Mouse (Mus musculus): Measurements from ENCODE around the gene Gtf2h4. TPM values are rescaled to one million over a fixed set of nuclear protein-coding genes. Genes with fewer than 3 reads are reported as not detected.
A peak's percentile ranks its signal among the peaks of the same experiment; 100 is the strongest.

The Gtf2h4 gene
- polyA plus RNA-seq, 1 experiment = 28.8 TPM

DNA sequence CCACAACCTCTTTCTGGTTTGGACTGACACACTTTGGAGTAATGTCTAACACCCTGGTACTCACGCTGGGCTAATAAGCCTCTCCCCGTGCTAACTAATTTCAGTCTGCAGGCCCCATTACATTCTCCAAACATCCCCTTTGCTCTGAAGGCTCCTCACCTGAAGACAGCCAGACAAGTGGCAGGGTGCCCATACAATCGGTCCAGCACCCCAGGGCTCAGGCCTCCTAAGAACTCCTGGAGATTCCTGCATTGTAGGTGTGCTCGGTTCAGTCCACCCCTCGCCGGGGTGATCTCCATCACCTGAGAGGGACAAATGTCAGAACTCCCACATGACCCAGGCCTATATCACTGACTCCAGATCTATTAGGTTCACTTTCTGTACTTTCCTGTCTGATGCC lies 1.0 kb downstream of the Gtf2h4 start:
- TF ChIP-seq CTCF (IDR thresholded peaks at IDR 0.05; ENCODE audit: borderline replicate concordance, extremely low read depth, insufficient read depth, insufficient read length) (no peak), POLR2A (IDR thresholded peaks at IDR 0.05; ENCODE audit: borderline replicate concordance, extremely low read depth, insufficient read depth, insufficient read length, poor library complexity, severe bottlenecking) (no peak)
- no peak for DNase-seq (ENCODE audit: low read depth)

DNA sequence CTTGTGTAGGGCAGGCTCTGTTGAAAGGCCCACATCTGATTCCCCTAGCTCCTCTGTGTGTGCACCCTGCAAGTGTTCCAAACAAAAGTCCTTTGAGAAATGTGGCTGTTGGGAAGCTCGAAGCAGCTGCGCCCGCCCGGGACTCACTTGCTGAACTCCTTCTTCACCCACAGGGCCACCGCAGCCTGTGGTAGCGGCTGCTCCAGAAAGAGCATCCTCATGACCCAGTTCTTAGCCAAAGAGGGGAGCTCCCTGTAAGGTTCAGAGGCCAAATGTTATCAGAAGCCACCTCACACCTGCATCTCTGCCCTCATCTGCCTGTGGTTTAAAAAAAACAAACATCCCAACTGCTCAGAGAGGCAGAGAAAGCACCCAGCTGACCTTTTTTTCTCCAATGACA lies 1.7 kb downstream of the Gtf2h4 start:
- no peak for DNase-seq (ENCODE audit: low read depth)
- TF ChIP-seq POLR2A (IDR thresholded peaks at IDR 0.05; ENCODE audit: borderline replicate concordance, extremely low read depth, insufficient read depth, insufficient read length, poor library complexity, severe bottlenecking) = no peak

DNA sequence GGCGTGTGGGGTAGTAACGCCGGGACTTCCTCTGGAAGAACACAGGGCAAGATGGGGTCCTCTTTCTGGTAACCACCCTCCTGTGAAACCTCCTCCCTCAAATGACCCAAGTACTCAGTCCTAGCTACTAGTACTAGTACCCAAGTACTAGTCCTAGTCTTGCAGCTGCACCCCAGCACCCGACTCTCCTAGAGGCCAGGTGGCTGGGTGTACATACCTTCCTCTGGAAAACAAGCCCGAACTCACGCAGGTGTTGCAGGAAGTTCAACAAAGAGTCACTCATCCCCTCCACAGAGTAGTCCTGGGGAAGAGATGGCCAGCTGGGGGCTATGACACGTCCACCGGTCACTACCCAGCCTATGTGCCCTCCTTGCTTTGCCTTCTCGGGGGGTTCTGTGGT lies 3.8 kb downstream of the Gtf2h4 start:
- TF ChIP-seq CTCF (IDR thresholded peaks at IDR 0.05; ENCODE audit: borderline replicate concordance, extremely low read depth, insufficient read depth, insufficient read length) (no peak), POLR2A (IDR thresholded peaks at IDR 0.05; ENCODE audit: borderline replicate concordance, extremely low read depth, insufficient read depth, insufficient read length, poor library complexity, severe bottlenecking) (no peak)
- no peak for DNase-seq (ENCODE audit: low read depth)

DNA sequence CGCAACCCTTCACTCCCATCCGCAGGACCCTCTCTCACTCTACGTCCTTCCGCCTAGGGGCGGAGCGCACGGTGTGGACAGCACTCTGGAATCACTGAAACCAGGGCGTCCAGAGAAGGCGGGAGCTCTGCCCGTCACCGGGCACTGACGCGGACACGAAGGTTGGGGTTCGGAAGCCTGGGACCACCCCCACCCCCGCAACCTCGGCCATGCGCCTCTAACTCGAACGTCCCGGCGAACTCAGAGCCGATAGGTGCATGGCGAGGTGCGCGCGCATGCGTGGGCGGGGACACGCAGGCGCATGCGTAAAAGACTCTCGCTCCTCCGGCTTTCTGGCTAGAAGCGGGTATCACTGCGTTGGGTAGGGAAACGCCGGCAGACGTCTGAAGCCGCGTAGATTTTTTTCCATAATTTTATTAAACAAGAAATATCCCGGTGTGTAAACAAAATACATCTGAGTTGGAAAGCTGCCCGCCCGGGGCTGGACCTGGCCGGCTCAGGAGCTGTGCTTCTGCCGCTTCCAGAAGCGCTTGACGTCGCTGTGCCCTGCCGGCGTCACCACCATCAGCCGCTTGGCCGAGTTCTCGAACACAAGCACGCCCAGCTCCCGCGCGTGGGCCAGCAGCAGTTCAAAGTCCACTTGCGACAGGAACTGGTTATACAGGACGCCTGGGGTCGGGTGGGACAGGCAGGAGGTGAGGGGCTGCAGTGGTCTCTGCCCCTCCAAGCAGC lies 6.0 kb downstream of the Gtf2h4 start, which contains the start of gene Vars2:
TSS of gene Vars2 (minus strand) at position 259 of the 732 bp plus-strand sequence.
- DNase-seq (ENCODE audit: low read depth) = peak; percentile 97
- TF ChIP-seq POLR2A (IDR thresholded peaks at IDR 0.05; ENCODE audit: borderline replicate concordance, extremely low read depth, insufficient read depth, insufficient read length, poor library complexity, severe bottlenecking) (peak; percentile 36; the same call in 1 of the 2 replicates), CTCF (IDR thresholded peaks at IDR 0.05; ENCODE audit: borderline replicate concordance, extremely low read depth, insufficient read depth, insufficient read length) (no peak)

DNA sequence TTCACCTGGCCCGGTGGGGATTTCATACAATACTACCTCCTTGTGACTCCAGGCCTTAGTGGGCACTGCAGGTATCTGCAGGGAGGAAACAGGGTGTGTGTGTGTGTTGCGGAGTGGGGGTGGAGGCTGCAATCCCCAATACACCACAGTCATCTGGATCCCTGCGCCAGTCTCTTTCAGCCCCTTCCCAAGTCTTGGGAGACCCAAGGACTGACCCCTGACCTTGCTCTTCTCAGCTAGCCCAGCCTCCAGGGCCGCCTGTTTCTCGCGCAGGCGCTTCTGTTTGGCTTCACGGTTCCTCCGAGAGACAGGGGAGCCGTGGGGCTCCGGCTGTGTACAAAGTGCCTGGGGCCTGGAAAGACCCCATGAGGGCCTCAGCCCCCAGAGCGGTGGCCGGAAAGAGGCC lies 6.7 kb downstream of the Gtf2h4 start:
- no peak for DNase-seq (ENCODE audit: low read depth)

DNA sequence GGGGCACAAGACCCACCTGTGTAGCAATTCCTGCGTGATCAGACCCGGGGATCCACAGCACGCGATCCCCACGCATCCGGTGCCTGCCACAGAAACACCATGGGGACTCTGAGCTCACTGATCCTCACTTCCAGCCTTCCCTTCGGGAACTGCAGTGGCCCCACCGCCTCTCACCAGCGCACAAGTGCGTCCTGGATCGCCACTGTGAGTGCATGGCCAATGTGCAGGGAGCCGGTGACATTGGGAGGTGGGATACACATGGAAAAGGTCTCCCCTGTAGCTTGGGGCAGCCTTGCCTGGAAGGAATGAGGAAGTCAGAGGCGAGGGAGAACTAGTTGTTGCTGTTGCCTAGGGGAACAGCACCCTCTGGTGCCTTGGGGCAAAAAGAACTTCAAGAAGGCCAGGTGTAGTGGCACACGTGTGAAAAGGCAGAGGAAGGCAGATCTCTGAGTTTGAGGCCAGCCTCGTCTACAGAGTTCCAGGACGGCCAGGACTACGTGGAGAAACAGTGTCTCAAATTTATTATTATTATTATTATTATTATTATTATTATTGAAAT lies 7.5 kb downstream of the Gtf2h4 start:
- TF ChIP-seq POLR2A (IDR thresholded peaks at IDR 0.05; ENCODE audit: borderline replicate concordance, extremely low read depth, insufficient read depth, insufficient read length, poor library complexity, severe bottlenecking) (no peak), CTCF (IDR thresholded peaks at IDR 0.05; ENCODE audit: borderline replicate concordance, extremely low read depth, insufficient read depth, insufficient read length) (no peak)
- DNase-seq (ENCODE audit: low read depth) = peak; percentile 20

More for the DNA sequence above, 6.7 kb downstream of the Gtf2h4 start:
- TF ChIP-seq CTCF (IDR thresholded peaks at IDR 0.05; ENCODE audit: borderline replicate concordance, extremely low read depth, insufficient read depth, insufficient read length) (no peak), POLR2A (IDR thresholded peaks at IDR 0.05; ENCODE audit: borderline replicate concordance, extremely low read depth, insufficient read depth, insufficient read length, poor library complexity, severe bottlenecking) (no peak)

DNA sequence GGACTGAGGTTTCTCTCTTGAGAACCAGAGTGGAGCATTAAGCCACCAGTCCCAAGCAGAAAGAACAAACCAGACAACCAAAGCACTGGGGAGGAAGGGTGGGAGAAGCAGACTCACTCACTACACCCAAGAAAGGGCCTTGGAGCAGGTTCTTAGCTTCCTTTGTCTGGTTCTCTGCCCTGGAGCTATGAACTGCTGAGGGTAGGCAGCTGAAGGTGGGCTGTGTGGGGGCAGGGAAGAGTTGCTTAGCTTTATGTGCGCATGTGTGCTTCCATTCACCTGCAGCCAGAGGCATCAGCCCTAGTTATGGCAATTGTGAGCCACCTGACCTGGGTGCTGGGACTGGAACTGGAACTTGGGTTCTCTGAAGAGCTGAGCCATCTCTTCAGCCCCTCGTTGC lies 20.5 kb downstream of the Gtf2h4 start:
- no peak for DNase-seq (ENCODE audit: low read depth)
- no peak for TF ChIP-seq POLR2A (IDR thresholded peaks at IDR 0.05; ENCODE audit: borderline replicate concordance, extremely low read depth, insufficient read depth, insufficient read length, poor library complexity, severe bottlenecking)
- no peak for TF ChIP-seq CTCF (IDR thresholded peaks at IDR 0.05; ENCODE audit: borderline replicate concordance, extremely low read depth, insufficient read depth, insufficient read length)

DNA sequence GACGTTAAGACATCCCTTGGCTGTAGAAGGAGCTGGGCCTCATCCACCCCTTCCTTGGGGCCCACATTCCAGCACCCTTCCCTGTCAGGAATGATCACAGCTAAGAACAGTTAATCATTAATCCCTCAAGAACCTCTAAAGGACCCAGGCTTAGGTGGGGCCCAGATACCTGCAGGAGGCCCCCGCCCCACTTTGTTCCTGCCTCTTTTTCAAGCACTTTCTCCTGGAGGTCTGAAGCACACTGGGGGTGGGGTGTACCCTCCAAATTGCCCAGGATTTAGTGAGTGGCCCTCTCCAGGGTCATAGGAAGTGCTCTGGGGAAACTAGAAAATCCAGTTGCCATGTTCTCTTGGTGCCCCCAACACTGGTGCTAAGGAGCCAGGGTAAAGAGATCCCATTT lies 24.1 kb downstream of the Gtf2h4 start:
- no peak for DNase-seq (ENCODE audit: low read depth)
- TF ChIP-seq CTCF (IDR thresholded peaks at IDR 0.05; ENCODE audit: borderline replicate concordance, extremely low read depth, insufficient read depth, insufficient read length) (no peak), POLR2A (IDR thresholded peaks at IDR 0.05; ENCODE audit: borderline replicate concordance, extremely low read depth, insufficient read depth, insufficient read length, poor library complexity, severe bottlenecking) (no peak)

DNA sequence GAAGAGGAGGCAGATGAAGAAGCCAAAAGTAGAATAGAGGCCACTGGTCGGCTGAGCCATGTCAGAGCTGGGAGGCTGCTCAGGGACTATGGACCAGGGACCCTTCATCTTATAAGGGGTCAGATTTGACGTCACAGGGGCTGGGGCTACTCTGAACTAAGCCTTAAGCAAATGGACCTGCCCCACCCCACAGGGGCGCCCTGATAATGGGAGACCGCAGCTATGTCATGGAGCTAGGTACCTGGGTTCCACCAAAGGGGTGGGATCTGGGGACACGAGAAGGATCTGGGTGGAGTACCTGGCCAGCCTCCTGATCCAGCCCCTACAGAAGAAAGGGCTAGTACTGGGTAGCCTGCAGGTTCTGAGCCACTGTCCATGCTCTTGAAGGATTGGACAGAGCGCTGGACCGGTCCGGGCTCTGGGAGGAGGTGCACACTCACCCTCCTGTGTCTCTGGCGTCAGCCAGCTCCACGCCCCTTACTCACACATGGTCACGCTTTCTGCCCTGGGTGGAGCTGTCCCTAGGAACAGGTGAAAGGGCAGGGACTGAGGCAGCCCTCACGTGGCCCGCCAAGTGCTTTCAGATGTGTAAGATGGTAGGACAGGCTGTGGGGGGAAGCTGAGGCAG lies 29.8 kb downstream of the Gtf2h4 start, which contains the start of gene Mucl3:
TSS of gene Mucl3 (minus strand) at position 87 of the 628 bp plus-strand sequence.
- DNase-seq (ENCODE audit: low read depth) = no peak
- TF ChIP-seq CTCF (IDR thresholded peaks at IDR 0.05; ENCODE audit: borderline replicate concordance, extremely low read depth, insufficient read depth, insufficient read length) = no peak
- TF ChIP-seq POLR2A (IDR thresholded peaks at IDR 0.05; ENCODE audit: borderline replicate concordance, extremely low read depth, insufficient read depth, insufficient read length, poor library complexity, severe bottlenecking) = no peak

DNA sequence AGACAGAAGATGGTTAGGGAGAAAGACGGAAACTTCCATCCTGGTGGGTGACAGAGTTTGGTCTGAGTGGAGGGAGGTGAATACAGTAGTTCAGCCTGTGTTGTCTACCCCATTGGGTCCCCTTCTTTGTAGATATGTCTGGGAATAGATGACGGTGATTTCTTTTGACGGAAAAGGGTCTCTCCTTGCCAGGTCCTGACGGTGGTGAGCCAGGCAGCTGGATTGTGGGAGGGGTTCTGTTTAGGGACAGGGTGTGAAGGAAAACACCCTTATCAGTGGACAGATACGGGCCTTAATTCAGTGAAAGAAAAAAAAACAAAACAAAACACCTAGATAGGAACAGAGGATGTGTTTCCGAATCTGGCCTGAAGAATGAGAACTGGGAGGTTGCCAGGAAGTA lies 34.2 kb downstream of the Gtf2h4 start:
- DNase-seq (ENCODE audit: low read depth) = no peak
- TF ChIP-seq CTCF (IDR thresholded peaks at IDR 0.05; ENCODE audit: borderline replicate concordance, extremely low read depth, insufficient read depth, insufficient read length) (no peak), POLR2A (IDR thresholded peaks at IDR 0.05; ENCODE audit: borderline replicate concordance, extremely low read depth, insufficient read depth, insufficient read length, poor library complexity, severe bottlenecking) (no peak)

DNA sequence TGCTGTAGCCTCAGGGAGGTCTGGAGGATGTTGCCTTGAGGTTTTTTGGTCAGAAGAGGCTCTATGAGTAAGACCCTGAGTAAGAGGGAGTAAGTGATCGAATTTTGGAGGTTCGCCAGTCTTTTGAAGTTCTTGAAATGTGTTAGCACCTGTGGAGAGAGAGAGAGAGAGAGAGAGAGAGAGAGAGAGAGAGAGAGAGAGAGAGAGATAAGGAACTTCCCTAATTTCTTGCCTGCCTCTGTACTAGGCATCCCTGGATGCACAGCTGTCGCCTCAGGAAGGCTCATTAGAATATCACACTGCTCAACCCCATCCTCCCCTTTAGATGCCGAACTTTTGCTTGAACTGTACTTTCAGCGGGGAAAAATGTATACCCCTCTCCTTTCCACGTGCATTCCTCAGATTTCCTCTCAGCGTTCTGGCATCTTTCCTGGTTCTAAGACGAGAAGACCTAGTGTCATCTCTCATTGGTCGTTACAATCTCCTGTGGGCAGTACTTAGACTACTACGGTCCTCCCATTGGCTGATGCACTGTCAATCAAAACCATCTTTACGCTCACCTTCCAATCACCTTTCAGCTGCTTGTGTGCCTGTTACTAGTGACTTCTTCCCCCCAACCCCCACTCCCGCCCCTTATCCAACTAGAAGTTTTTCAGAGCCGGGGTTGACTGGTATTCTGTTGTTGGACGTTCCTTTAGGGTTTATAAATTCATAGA lies 34.9 kb downstream of the Gtf2h4 start:
- DNase-seq (ENCODE audit: low read depth) = peak; percentile 90
- TF ChIP-seq CTCF (IDR thresholded peaks at IDR 0.05; ENCODE audit: borderline replicate concordance, extremely low read depth, insufficient read depth, insufficient read length) (no peak), POLR2A (IDR thresholded peaks at IDR 0.05; ENCODE audit: borderline replicate concordance, extremely low read depth, insufficient read depth, insufficient read length, poor library complexity, severe bottlenecking) (no peak)
